Mouse (Mus musculus) limb, embryonic 14.5 days (tissue): ENCODE data around the gene Astn2. TPM values are rescaled to one million over a fixed set of nuclear protein-coding genes. Genes with fewer than 3 reads are reported as not detected.

Source experiments
- ATAC-seq: fragments of 200-750 bp; cut with Nextera tagmentation; 2 replicates; pipeline ENCODE4 v1.8.0; 2017; ENCODE audit warnings: low read depth, moderate number of reproducible peaks, moderate TSS enrichment; ENCODE audit not compliant: low FRiP score
- DNase-seq: peaks from one replicate; pipeline ENCODE4 v3.0.0-alpha.2; 2015; ENCODE audit warnings: low spot score
- H3K27ac ChIP-seq: fragments of 300-500 bp; sonication (generic); replicated peaks from 2 replicates; pipeline ENCODE4 v1.5.1; 2014; ENCODE audit warnings: low read depth, mild to moderate bottlenecking, low read length, moderate library complexity, mixed read lengths
- H3K27me3 ChIP-seq: fragments of 300-500 bp; sonication (generic); 2 replicates; pipeline ENCODE4 v1.6.1; 2014; ENCODE audit warnings: low read length, mixed read lengths; ENCODE audit not compliant: control insufficient read depth, insufficient read depth
- H3K36me3 ChIP-seq: fragments of 300-500 bp; sonication (generic); 2 replicates; pipeline ENCODE4 v1.6.1; 2014; ENCODE audit warnings: mild to moderate bottlenecking, low read length, moderate library complexity, mixed read lengths; ENCODE audit not compliant: control insufficient read depth, insufficient read depth
- H3K4me1 ChIP-seq: fragments of 300-500 bp; sonication (generic); 2 replicates; pipeline ENCODE4 v1.6.1; 2014; ENCODE audit warnings: antibody characterized with exemption, low read length, mixed read lengths; ENCODE audit not compliant: control insufficient read depth, insufficient read depth
- H3K4me2 ChIP-seq: fragments of 300-500 bp; sonication (generic); replicated peaks from 2 replicates; pipeline ENCODE4 v1.6.1; 2014; ENCODE audit warnings: low read depth, mild to moderate bottlenecking, low read length, moderate library complexity; ENCODE audit not compliant: severe bottlenecking
- H3K4me3 ChIP-seq: fragments of 300-500 bp; sonication (generic); replicated peaks from 2 replicates; pipeline ENCODE4 v1.5.1; 2014; ENCODE audit warnings: low read length
- H3K9ac ChIP-seq: fragments of 300-500 bp; sonication (generic); 2 replicates; pipeline ENCODE4 v1.6.1; 2014; ENCODE audit warnings: mild to moderate bottlenecking, low read depth, low read length, moderate library complexity; ENCODE audit not compliant: severe bottlenecking
- H3K9me3 ChIP-seq: fragments of 300-500 bp; sonication (generic); 2 replicates; pipeline ENCODE4 v1.6.1; 2016; ENCODE audit warnings: low read length; ENCODE audit not compliant: control insufficient read depth
- POLR2A ChIP-seq: fragments of 200-500 bp; IDR thresholded peaks from 2 replicates; pipeline ENCODE4 v1.8.0; 2012; ENCODE audit warnings: inconsistent platforms, mild to moderate bottlenecking, moderate library complexity, borderline replicate concordance; ENCODE audit not compliant: insufficient read depth, insufficient read length; ENCODE audit errors: extremely low read depth
- WGBS: fragments of 180-500 bp; shearing (Covaris S2); extraction: QIAGEN DNeasy Blood & Tissue Kit; methylation state at CpG from one replicate; pipeline ENCODE4 v1.1.7; 2014; 5-methylcytosine and 5-hydroxymethylcytosine counted together
- polyA plus RNA-seq, 2 experiments: library from polyadenylated mRNA; depleted of rRNA in 1 of 2; stranded (reverse) in 1 of 2; unstranded in 1 of 2; fragments of >200 nt; fragmentation: Nextera tagmentation in 1 of 2; extraction: Ambion mirVana in 1 of 2; gene quantifications; 2 replicates each; pipeline versions ENCODE4 v1.2.1 to v1.2.3; 2012 to 2014

The Astn2 gene
- polyA plus RNA-seq (2012; rRNA removed) = 8.7 and 9.6 TPM in 2 replicates
- 1.6 and 1.7 TPM in 2 replicates for polyA plus RNA-seq (2014; fragmentation: Nextera tagmentation; extraction: Ambion mirVana)

DNA sequence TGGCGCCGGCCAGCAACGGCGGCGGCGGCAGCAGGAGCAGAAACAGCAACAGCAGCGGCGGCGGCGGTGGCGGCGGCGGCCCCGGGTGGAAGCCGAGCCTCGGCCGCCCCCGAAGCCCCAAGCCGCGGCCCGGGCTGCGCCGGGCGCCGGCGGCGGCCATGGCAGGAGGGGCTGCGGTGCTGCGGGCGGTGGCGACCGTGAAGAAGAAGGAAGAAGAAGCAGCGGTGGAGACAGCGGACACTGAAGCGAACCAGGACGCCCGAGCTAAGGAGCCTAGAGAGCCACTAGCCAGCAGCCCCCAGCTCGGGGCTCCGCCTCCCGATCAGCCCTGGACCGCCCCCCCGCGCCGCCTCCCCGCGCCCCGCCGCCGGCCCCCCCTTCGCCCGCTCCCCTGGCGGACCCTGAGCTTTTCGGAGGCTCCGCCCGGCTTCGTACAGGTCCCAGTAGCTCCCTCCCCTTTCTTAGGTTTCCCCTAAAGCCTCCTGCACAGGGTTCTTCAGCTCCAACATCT is at the start of gene Astn2:
Gene Astn2 (minus strand): TSS at position 411 of the 511 bp plus-strand sequence.
- Histone ChIP-seq H3K36me3 (no peaks in the 10 kb centered on the region), H3K27me3 (peaks cover 29% of the 10 kb centered on the region), H3K9me3 (no peaks in the 10 kb centered on the region), H3K4me1 (no peaks in the 10 kb centered on the region), H3K27ac (no peak within 1 kb of the TSS), H3K9ac (peak within 1 kb of the TSS; percentile 66), H3K4me2 (peak within 1 kb of the TSS; percentile 97), H3K4me3 (peak within 1 kb of the TSS; percentile 71)
- TF ChIP-seq POLR2A = no peak
- 2% methylated on average over 29 of the region's 56 CpGs for WGBS
- peak; percentile 43 for DNase-seq
- ATAC-seq = peak; percentile 84

DNA sequence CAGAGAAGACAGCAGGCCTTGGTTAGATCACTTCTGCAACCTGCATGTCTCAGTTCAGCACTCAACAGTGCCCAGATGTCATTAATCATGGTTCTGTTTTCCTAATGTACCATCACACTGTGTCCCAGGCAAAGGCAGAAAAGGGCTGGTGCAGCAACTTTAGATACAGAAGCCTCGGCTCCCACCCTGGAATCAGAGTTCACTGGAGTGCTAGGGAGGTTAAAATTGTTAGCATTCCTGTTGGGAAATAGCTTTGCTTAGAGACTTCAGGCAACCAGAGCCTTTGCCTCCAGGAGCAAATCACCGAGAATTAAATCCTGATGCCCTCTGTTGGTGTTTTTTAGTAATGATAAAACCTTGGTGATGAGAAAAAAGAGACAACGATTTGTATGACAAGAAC is 45.7 kb upstream of the Astn2 start:
- DNase-seq (peak; percentile 27), ATAC-seq (no peak)
- no peak for TF ChIP-seq POLR2A

DNA sequence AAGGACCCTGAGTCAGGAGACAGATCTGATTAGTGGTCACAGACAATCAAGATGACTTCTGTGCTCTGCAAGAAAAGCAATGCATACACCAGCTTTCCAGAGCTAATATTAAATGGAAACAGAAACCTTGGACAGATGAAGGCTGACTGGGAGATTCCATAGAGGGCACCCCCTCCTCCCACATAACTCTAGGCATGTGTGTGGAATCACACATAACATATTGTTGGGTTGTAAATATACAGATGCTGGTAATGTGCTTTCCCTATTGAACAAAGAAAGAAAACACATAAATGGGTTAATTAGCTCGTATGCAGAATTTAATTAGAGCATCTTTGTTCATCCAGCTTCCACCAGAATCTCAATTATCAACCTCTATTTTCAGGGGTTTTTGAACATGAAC is 26.8 kb upstream of the Astn2 start:
- ATAC-seq = no peak
- TF ChIP-seq POLR2A = no peak
- no peak overlapping the region for H3K4me2 ChIP-seq
- no peaks in the 10 kb centered on the region for H3K27me3 ChIP-seq
- 39% methylated on average over 1 of the region's 1 CpGs for WGBS
- H3K4me1 ChIP-seq = no peaks in the 10 kb centered on the region
- no peak for DNase-seq
- H3K27ac ChIP-seq = no peak overlapping the region
- H3K9me3 ChIP-seq = no peaks in the 10 kb centered on the region
- H3K36me3 ChIP-seq = no peaks in the 10 kb centered on the region
- no peak overlapping the region for H3K4me3 ChIP-seq
- no peak overlapping the region for H3K9ac ChIP-seq

More for the DNA sequence above, 45.7 kb upstream of the Astn2 start:
- no peak overlapping the region for H3K27ac ChIP-seq
- no peaks in the 10 kb centered on the region for H3K4me1 ChIP-seq
- no peak overlapping the region for H3K9ac ChIP-seq
- H3K27me3 ChIP-seq = no peaks in the 10 kb centered on the region
- H3K4me3 ChIP-seq = no peak overlapping the region
- H3K9me3 ChIP-seq = no peaks in the 10 kb centered on the region
- 25% methylated on average over 3 of the region's 3 CpGs for WGBS
- H3K36me3 ChIP-seq = no peaks in the 10 kb centered on the region
- H3K4me2 ChIP-seq = no peak overlapping the region

DNA sequence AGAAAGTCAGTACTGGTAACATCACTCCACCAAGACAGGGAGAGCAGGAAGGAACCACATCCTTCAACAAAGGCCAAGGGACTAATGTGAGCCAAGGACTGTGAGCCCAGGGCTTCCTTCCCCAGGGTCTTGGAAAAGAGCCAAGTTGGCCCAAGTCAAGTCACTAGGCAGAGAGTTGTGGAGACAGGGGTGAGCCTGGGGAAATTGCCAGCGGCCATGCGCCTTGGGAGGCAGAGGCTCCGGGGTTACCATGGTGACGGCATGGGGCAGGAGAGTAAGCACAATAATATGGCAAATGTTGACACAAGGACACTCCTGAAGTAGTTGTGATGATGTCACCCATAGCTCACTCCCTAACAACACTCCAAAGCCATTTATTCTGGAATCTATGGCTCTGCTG is 21.4 kb upstream of the Astn2 start:
- no peak for ATAC-seq
- no peak overlapping the region for H3K27ac ChIP-seq
- H3K4me2 ChIP-seq = no peak overlapping the region
- no peak for DNase-seq
- H3K9me3 ChIP-seq = no peaks in the 10 kb centered on the region
- H3K4me1 ChIP-seq = no peaks in the 10 kb centered on the region
- no peaks in the 10 kb centered on the region for H3K36me3 ChIP-seq
- no peak overlapping the region for H3K4me3 ChIP-seq
- no peak for TF ChIP-seq POLR2A
- H3K9ac ChIP-seq = no peak overlapping the region
- H3K27me3 ChIP-seq = no peaks in the 10 kb centered on the region
- 79% methylated on average over 4 of the region's 4 CpGs for WGBS

DNA sequence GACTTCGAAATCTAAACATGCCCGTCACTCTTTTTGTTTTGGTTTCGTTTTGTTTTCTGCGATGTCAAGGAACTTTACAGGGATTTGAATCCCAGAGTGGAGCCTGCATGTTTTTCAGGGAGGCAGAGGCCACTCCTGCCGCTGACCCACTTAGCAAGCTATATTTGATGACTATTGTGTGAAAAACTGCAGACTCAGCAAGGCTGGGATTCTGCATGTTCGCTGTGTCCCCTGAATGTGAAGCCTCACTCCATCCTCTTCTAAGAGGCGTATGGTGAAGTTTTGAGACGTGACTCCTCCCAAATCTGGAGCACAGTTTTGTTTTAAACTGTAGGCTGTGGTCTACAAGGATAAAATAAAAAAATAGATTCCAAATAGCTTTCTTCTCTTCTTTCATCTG is 10.4 kb upstream of the Astn2 start:
- Histone ChIP-seq H3K9ac (no peak overlapping the region), H3K4me1 (no peaks in the 10 kb centered on the region), H3K4me2 (no peak overlapping the region), H3K27ac (no peak overlapping the region), H3K4me3 (no peak overlapping the region), H3K36me3 (no peaks in the 10 kb centered on the region), H3K27me3 (no peaks in the 10 kb centered on the region), H3K9me3 (no peaks in the 10 kb centered on the region)
- WGBS = 71% methylated on average over 8 of the region's 8 CpGs
- DNase-seq = no peak
- ATAC-seq = no peak
- no peak for TF ChIP-seq POLR2A

DNA sequence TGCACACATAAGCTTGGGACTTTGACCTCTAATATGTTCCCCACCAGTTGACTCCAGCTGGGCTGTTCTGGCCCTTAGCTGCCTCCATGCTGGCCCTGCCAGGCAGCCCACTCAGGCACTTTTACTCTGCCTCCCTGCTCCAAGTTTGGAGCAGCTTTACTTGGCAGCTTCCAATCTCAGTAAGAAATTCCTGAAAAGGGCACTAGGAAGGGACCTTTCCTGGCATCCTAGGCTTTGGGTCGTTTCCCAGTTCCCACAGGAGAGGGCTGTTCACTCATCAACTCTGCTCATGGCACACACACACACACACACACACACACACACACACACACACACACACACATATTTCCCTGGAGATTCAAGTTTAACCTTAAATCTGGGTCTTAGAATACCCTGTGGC is 675 bp upstream of the Astn2 start:
- Histone ChIP-seq H3K9me3 (no peaks in the 10 kb centered on the region), H3K4me2 (peak overlapping the region; percentile 97; the same call in 1 of the 2 replicates), H3K4me1 (no peaks in the 10 kb centered on the region), H3K4me3 (no peak overlapping the region), H3K27ac (no peak overlapping the region), H3K9ac (no peak overlapping the region), H3K36me3 (no peaks in the 10 kb centered on the region), H3K27me3 (peaks cover 29% of the 10 kb centered on the region)
- DNase-seq (no peak), ATAC-seq (no peak)
- TF ChIP-seq POLR2A = no peak
- WGBS = 10% methylated on average over 1 of the region's 1 CpGs
